Mouse (Mus musculus): ENCODE measurements around the gene Selenok. TPM values are rescaled to one million over a fixed set of nuclear protein-coding genes. Genes with fewer than 3 reads are reported as not detected.
A peak's percentile ranks its signal among the peaks of the same experiment; 100 is the strongest.

The Selenok gene
- polyA plus RNA-seq, 1 experiment from 2014 or later, result 220 TPM

DNA sequence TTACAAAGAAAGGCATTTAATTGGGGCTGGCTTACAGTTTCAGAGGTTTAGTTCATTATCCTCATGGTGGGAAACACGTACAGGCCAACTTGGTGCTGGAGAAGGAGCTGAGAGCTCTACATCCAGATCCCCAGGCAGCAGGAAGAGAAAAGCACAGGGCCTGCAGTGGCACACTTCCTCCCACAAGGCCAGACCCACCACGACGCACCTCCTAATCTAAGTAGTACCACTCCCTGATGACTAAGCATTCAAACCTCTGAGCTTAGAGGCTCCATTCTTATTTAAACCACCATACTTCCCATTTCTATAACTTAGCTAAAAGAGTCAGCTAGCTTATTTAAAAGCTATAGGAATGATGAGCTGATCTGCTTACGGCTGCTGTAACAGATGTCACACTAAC is 17.3 kb upstream of the Selenok start:
- no peak overlapping the region for H3K9ac ChIP-seq (replicated peaks; ENCODE audit: low read depth, low read length)
- H3K9me3 ChIP-seq (ENCODE audit: control insufficient read depth, low read depth, low read length), result no peaks in the 10 kb centered on the region
- ATAC-seq (ENCODE audit: insufficient number of reproducible peaks, insufficient read depth, low FRiP score, low read depth), result no peak
- no peak overlapping the region for H3K27ac ChIP-seq (ENCODE audit: low read length)
- H3K36me3 ChIP-seq (ENCODE audit: control insufficient read depth, insufficient read depth, low read length), result no peaks in the 10 kb centered on the region
- H3K4me1 ChIP-seq (ENCODE audit: control insufficient read depth, insufficient read depth, low read length), result no peaks in the 10 kb centered on the region
- 84% methylated on average over 4 of the region's 4 CpGs for WGBS
- H3K4me2 ChIP-seq (replicated peaks; ENCODE audit: low read depth, low read length), result no peak overlapping the region
- H3K4me3 ChIP-seq (ENCODE audit: low read depth, low read length), result no peak overlapping the region
- no peaks in the 10 kb centered on the region for H3K27me3 ChIP-seq (ENCODE audit: control insufficient read depth, insufficient read depth, low read length)

DNA sequence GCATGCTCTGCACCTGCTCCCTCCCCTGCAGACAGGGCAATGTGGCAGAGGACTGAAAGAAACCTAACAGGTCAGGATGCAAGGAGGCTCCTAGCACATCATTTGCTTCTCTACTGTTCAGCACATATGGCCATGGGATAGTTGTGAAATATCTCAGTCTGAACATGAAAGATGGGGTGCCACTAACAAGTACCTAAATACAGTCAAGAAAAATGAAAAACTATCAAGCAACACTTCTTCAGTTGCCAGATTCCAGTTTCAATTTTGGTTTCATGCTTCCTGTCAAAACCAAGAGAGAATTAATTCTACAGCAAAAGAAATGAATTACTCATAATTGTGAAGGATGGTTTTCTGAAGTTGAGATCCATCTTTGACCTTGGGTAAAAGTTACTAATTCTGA is 10.7 kb upstream of the Selenok start:
- Histone ChIP-seq H3K27me3 (ENCODE audit: control insufficient read depth, insufficient read depth, low read length) (no peaks in the 10 kb centered on the region), H3K27ac (ENCODE audit: low read length) (no peak overlapping the region), H3K4me3 (ENCODE audit: low read depth, low read length) (no peak overlapping the region), H3K9ac (replicated peaks; ENCODE audit: low read depth, low read length) (no peak overlapping the region), H3K9me3 (ENCODE audit: control insufficient read depth, low read depth, low read length) (no peaks in the 10 kb centered on the region), H3K4me2 (replicated peaks; ENCODE audit: low read depth, low read length) (no peak overlapping the region), H3K36me3 (ENCODE audit: control insufficient read depth, insufficient read depth, low read length) (no peaks in the 10 kb centered on the region), H3K4me1 (ENCODE audit: control insufficient read depth, insufficient read depth, low read length) (no peaks in the 10 kb centered on the region)
- ATAC-seq (ENCODE audit: insufficient number of reproducible peaks, insufficient read depth, low FRiP score, low read depth), result no peak

DNA sequence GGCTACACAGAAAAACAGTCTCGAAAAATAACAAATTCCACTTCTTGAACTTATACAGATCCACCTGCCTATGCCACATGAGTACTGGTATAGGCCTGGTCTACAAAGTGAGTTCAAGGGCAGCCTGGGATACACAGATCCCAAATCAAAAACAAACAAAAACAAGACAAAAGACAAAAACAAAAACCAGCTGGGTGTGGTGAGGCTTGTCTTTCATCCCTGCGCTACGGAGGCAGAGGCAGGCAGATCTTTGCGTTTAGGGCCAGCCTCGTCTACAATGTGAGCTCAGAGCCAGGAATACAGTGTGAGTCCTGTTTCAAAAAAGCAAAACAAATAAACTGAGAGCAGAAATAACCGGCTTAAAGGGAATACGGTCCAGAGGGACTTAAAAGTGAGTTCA is 497 bp upstream of the Selenok start:
- H3K4me3 ChIP-seq (ENCODE audit: low read depth, low read length), result peak overlapping the region; percentile 70
- 0 out of 2 replicates have a peak overlapping the region, but pooled peaks have one; percentile 25 for H3K9ac ChIP-seq (replicated peaks; ENCODE audit: low read depth, low read length)
- H3K27ac ChIP-seq (ENCODE audit: low read length), result peak overlapping the region; percentile 49; the same call in 1 of the 2 replicates
- peaks cover 9% of the 10 kb centered on the region for H3K4me1 ChIP-seq (ENCODE audit: control insufficient read depth, insufficient read depth, low read length)
- WGBS, result 62% methylated on average over 7 of the region's 7 CpGs
- H3K36me3 ChIP-seq (ENCODE audit: control insufficient read depth, insufficient read depth, low read length), result peaks cover 23% of the 10 kb centered on the region
- no peaks in the 10 kb centered on the region for H3K9me3 ChIP-seq (ENCODE audit: control insufficient read depth, low read depth, low read length)
- peak overlapping the region; percentile 46 for H3K4me2 ChIP-seq (replicated peaks; ENCODE audit: low read depth, low read length)
- no peaks in the 10 kb centered on the region for H3K27me3 ChIP-seq (ENCODE audit: control insufficient read depth, insufficient read depth, low read length)
- ATAC-seq (ENCODE audit: insufficient number of reproducible peaks, insufficient read depth, low FRiP score, low read depth), result peak; percentile 2; the same call in 1 of the 2 replicates

GRCm38 (mm10) chr14:29971446-29971845 is 3.3 kb downstream of the Selenok start:
- H3K4me3 ChIP-seq (ENCODE audit: low read depth, low read length), result no peak overlapping the region
- no peaks in the 10 kb centered on the region for H3K9me3 ChIP-seq (ENCODE audit: control insufficient read depth, low read depth, low read length)
- ATAC-seq (ENCODE audit: insufficient number of reproducible peaks, insufficient read depth, low FRiP score, low read depth), result no peak
- no peak overlapping the region for H3K4me2 ChIP-seq (replicated peaks; ENCODE audit: low read depth, low read length)
- WGBS, result 91% methylated on average over 7 of the region's 7 CpGs
- peaks cover 45% of the 10 kb centered on the region for H3K36me3 ChIP-seq (ENCODE audit: control insufficient read depth, insufficient read depth, low read length)
- H3K27ac ChIP-seq (ENCODE audit: low read length), result no peak overlapping the region
- H3K27me3 ChIP-seq (ENCODE audit: control insufficient read depth, insufficient read depth, low read length), result no peaks in the 10 kb centered on the region
- peaks cover 9% of the 10 kb centered on the region for H3K4me1 ChIP-seq (ENCODE audit: control insufficient read depth, insufficient read depth, low read length)
- H3K9ac ChIP-seq (replicated peaks; ENCODE audit: low read depth, low read length), result no peak overlapping the region

- H3K27me3 ChIP-seq (ENCODE audit: control insufficient read depth, insufficient read depth, low read length), result no peaks in the 10 kb centered on the region
- no peaks in the 10 kb centered on the region for H3K9me3 ChIP-seq (ENCODE audit: control insufficient read depth, low read depth, low read length)
- ATAC-seq (ENCODE audit: insufficient number of reproducible peaks, insufficient read depth, low FRiP score, low read depth), result no peak
- WGBS, result 81% methylated on average over 5 of the region's 5 CpGs
- H3K36me3 ChIP-seq (ENCODE audit: control insufficient read depth, insufficient read depth, low read length), result peaks cover 45% of the 10 kb centered on the region
- H3K4me2 ChIP-seq (replicated peaks; ENCODE audit: low read depth, low read length), result no peak overlapping the region
- H3K4me3 ChIP-seq (ENCODE audit: low read depth, low read length), result no peak overlapping the region
- peaks cover 9% of the 10 kb centered on the region for H3K4me1 ChIP-seq (ENCODE audit: control insufficient read depth, insufficient read depth, low read length)
- no peak overlapping the region for H3K27ac ChIP-seq (ENCODE audit: low read length)
- no peak overlapping the region for H3K9ac ChIP-seq (replicated peaks; ENCODE audit: low read depth, low read length)
Observed at GRCm38 (mm10) chr14:29971993-29972392, 3.9 kb downstream of the Selenok start.

DNA sequence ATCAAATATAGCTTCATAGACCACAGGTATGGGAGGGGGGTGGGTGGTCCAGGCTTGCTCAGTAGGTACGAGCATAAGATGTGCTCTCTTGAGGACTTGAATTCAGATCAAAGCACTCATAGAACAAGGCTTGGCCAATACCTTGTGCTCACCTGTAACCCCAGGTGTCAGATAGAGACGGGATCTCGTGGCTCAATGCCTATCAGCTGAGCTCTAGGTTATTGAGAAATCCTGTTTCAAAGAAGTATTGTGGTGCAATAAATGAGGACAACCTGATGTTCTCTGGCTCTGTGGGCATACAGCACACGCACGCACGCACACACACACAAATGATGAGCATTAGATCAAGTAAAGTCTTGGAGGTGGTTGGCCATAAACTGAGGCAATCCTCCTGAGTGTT is 8.8 kb downstream of the Selenok start:
- ATAC-seq (ENCODE audit: insufficient number of reproducible peaks, insufficient read depth, low FRiP score, low read depth), result no peak
- no peaks in the 10 kb centered on the region for H3K27me3 ChIP-seq (ENCODE audit: control insufficient read depth, insufficient read depth, low read length)
- H3K9ac ChIP-seq (replicated peaks; ENCODE audit: low read depth, low read length), result no peak overlapping the region
- no peaks in the 10 kb centered on the region for H3K9me3 ChIP-seq (ENCODE audit: control insufficient read depth, low read depth, low read length)
- no peak overlapping the region for H3K4me3 ChIP-seq (ENCODE audit: low read depth, low read length)
- H3K4me2 ChIP-seq (replicated peaks; ENCODE audit: low read depth, low read length), result no peak overlapping the region
- WGBS, result 96% methylated on average over 6 of the region's 6 CpGs
- H3K4me1 ChIP-seq (ENCODE audit: control insufficient read depth, insufficient read depth, low read length), result peaks cover 6% of the 10 kb centered on the region; the same call in 1 of the 2 replicates
- peaks cover 46% of the 10 kb centered on the region for H3K36me3 ChIP-seq (ENCODE audit: control insufficient read depth, insufficient read depth, low read length)
- no peak overlapping the region for H3K27ac ChIP-seq (ENCODE audit: low read length)

GRCm38 (mm10) chr14:29978254-29979204 is 10.4 kb downstream of the Selenok start, which contains the start of gene Actr8:
Gene Actr8, plus strand, starts transcription at chr14:29978337.
- H3K9me3 ChIP-seq (ENCODE audit: control insufficient read depth, low read depth, low read length), result no peaks in the 10 kb centered on the region
- 2% methylated on average over 42 of the region's 44 CpGs for WGBS
- peaks cover 6% of the 10 kb centered on the region; the same call in 1 of the 2 replicates for H3K4me1 ChIP-seq (ENCODE audit: control insufficient read depth, insufficient read depth, low read length)
- peak within 1 kb of the TSS; percentile 94 for H3K4me2 ChIP-seq (replicated peaks; ENCODE audit: low read depth, low read length)
- peak within 1 kb of the TSS; percentile 73 for H3K9ac ChIP-seq (replicated peaks; ENCODE audit: low read depth, low read length)
- peaks cover 47% of the 10 kb centered on the region for H3K36me3 ChIP-seq (ENCODE audit: control insufficient read depth, insufficient read depth, low read length)
- no peaks in the 10 kb centered on the region for H3K27me3 ChIP-seq (ENCODE audit: control insufficient read depth, insufficient read depth, low read length)
- H3K27ac ChIP-seq (ENCODE audit: low read length), result peak within 1 kb of the TSS; percentile 90
- peak; percentile 97 for ATAC-seq (ENCODE audit: insufficient number of reproducible peaks, insufficient read depth, low FRiP score, low read depth)
- H3K4me3 ChIP-seq (ENCODE audit: low read depth, low read length), result peak within 1 kb of the TSS; percentile 86

GRCm38 (mm10) chr14:29980447-29981205 is 12.5 kb downstream of the Selenok start:
- Histone ChIP-seq H3K4me1 (ENCODE audit: control insufficient read depth, insufficient read depth, low read length) (peaks cover 6% of the 10 kb centered on the region; the same call in 1 of the 2 replicates), H3K36me3 (ENCODE audit: control insufficient read depth, insufficient read depth, low read length) (peaks cover 53% of the 10 kb centered on the region)
- WGBS, result 96% methylated on average over 10 of the region's 10 CpGs

More at GRCm38 (mm10) chr14:29980447-29981205, 12.5 kb downstream of the Selenok start:
- no peak overlapping the region for H3K4me3 ChIP-seq (ENCODE audit: low read depth, low read length)
- no peaks in the 10 kb centered on the region for H3K9me3 ChIP-seq (ENCODE audit: control insufficient read depth, low read depth, low read length)
- no peak overlapping the region for H3K27ac ChIP-seq (ENCODE audit: low read length)
- H3K4me2 ChIP-seq (replicated peaks; ENCODE audit: low read depth, low read length), result no peak overlapping the region
- ATAC-seq (ENCODE audit: insufficient number of reproducible peaks, insufficient read depth, low FRiP score, low read depth), result no peak
- no peaks in the 10 kb centered on the region for H3K27me3 ChIP-seq (ENCODE audit: control insufficient read depth, insufficient read depth, low read length)
- H3K9ac ChIP-seq (replicated peaks; ENCODE audit: low read depth, low read length), result no peak overlapping the region

All from stomach, embryonic 14.5 days (tissue).